Mouse (Mus musculus): ENCODE measurements around the gene Gm20388. TPM values are rescaled to one million over a fixed set of nuclear protein-coding genes. Genes with fewer than 3 reads are reported as not detected.

Gene Gm20388
- polyA plus RNA-seq, 1 experiment from 2014 or later = 5.3 TPM

DNA sequence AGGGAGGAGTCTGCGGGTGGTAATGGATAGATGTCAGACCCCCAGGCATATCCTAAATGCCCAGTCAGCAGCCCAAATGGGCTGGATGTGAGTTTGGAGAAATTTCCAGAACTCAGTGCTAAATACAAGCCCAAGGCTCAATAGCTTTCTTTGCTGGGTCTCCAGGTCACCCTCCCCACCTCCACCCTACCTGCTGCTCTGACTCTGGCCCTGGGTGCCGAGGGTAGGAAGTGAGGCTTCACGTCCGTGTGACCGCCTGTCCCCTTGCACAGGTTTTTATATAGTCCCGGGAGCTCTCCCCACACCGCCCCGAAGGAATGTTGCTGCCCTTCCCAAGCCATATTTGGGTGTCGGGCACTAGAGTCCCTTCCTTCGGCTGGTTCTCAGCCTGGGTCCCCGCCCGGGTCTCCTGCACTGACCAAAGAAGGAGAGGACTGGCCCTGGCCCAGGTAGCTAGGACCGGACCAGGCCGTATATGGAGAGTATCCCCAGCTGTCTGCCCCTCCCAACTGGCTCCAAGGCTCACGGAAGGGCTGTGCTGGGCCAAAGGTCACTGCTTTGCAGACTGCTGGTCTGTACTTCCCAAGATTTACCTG lies 3984.0 kb downstream of the Gm20388 start, which contains the start of gene Acta1:
TSS of gene Acta1 (minus strand) at position 250 of the 596 bp plus-strand sequence.
- Histone ChIP-seq H3K27ac (ENCODE audit: low read depth, low read length) (no peak within 1 kb of the TSS), H3K36me3 (ENCODE audit: control insufficient read depth, insufficient read depth, low read length) (peaks cover 2% of the 10 kb centered on the region; the same call in 1 of the 2 replicates), H3K4me3 (ENCODE audit: low read depth, low read length) (no peak within 1 kb of the TSS), H3K9ac (ENCODE audit: low read depth, low read length) (no peak within 1 kb of the TSS), H3K4me2 (no peak within 1 kb of the TSS), H3K4me1 (replicated peaks; ENCODE audit: control insufficient read depth, insufficient read depth, low read length) (no peaks in the 10 kb centered on the region), H3K9me3 (ENCODE audit: control insufficient read depth, low read length) (no peaks in the 10 kb centered on the region), H3K27me3 (replicated peaks; ENCODE audit: control insufficient read depth, insufficient read depth, low read length) (peaks cover 64% of the 10 kb centered on the region)
- ATAC-seq (replicated peaks; ENCODE audit: low FRiP score) = no peak
- WGBS = 26% methylated on average over 15 of the region's 15 CpGs
- DNase-seq (ENCODE audit: low spot score) = no peak

- ATAC-seq (replicated peaks; ENCODE audit: low FRiP score) = no peak
- peaks cover 2% of the 10 kb centered on the region; the same call in 1 of the 2 replicates for H3K36me3 ChIP-seq (ENCODE audit: control insufficient read depth, insufficient read depth, low read length)
- H3K4me3 ChIP-seq (ENCODE audit: low read depth, low read length) = no peak overlapping the region
- H3K4me2 ChIP-seq = no peak overlapping the region
- H3K27ac ChIP-seq (ENCODE audit: low read depth, low read length) = no peak overlapping the region
- 69% methylated on average over 4 of the region's 4 CpGs for WGBS
- no peak overlapping the region for H3K9ac ChIP-seq (ENCODE audit: low read depth, low read length)
- peaks cover 59% of the 10 kb centered on the region for H3K27me3 ChIP-seq (replicated peaks; ENCODE audit: control insufficient read depth, insufficient read depth, low read length)
- no peak for DNase-seq (ENCODE audit: low spot score)
- H3K9me3 ChIP-seq (ENCODE audit: control insufficient read depth, low read length) = no peaks in the 10 kb centered on the region
- no peaks in the 10 kb centered on the region for H3K4me1 ChIP-seq (replicated peaks; ENCODE audit: control insufficient read depth, insufficient read depth, low read length)
These were observed 3984.6 kb downstream of the Gm20388 start for GRCm38 (mm10) chr8:123895230-123895629.

DNA sequence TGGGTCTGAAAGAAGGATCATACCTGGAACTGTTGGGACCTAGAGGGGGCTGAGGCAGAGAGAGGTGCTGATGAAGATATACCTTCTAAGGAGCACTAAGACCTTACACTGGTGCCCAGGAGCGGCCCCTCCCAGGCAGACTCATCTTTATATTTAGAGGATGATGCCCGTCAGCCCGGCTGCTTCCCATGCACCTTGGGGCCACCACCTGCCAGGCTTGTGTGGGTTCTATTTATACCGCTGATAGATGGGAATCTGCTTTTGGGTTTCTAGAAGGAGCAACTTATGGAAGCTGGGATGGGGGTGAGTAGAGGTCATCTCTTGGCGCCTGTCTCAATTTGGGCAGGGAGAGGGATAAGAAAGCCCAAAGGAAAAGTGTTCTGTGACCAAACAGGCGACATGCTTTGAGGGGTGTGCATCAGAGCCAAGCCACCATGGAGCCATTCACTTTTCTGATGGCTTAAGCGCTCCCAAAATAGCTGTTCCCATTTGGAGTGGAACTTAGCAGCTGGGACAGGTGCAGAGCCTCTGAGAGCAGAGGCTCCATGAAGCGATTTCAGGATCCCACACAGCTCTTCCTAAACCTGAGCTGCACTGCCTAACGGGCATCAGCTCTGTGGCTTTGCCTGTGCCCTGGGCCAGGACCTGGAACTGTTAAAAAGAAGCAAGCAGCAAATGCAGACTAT lies 3985.2 kb downstream of the Gm20388 start:
- H3K4me1 ChIP-seq (replicated peaks; ENCODE audit: control insufficient read depth, insufficient read depth, low read length) = no peaks in the 10 kb centered on the region
- no peak overlapping the region for H3K4me3 ChIP-seq (ENCODE audit: low read depth, low read length)
- 67% methylated on average over 9 of the region's 9 CpGs for WGBS
- ATAC-seq (replicated peaks; ENCODE audit: low FRiP score) (no peak), DNase-seq (ENCODE audit: low spot score) (no peak)
- H3K27me3 ChIP-seq (replicated peaks; ENCODE audit: control insufficient read depth, insufficient read depth, low read length) = peaks cover 53% of the 10 kb centered on the region
- no peaks in the 10 kb centered on the region for H3K9me3 ChIP-seq (ENCODE audit: control insufficient read depth, low read length)
- H3K9ac ChIP-seq (ENCODE audit: low read depth, low read length) = no peak overlapping the region
- no peak overlapping the region for H3K27ac ChIP-seq (ENCODE audit: low read depth, low read length)
- peaks cover 2% of the 10 kb centered on the region; the same call in 1 of the 2 replicates for H3K36me3 ChIP-seq (ENCODE audit: control insufficient read depth, insufficient read depth, low read length)
- no peak overlapping the region for H3K4me2 ChIP-seq

- Histone ChIP-seq H3K27ac (ENCODE audit: low read depth, low read length) (no peak overlapping the region), H3K4me1 (replicated peaks; ENCODE audit: control insufficient read depth, insufficient read depth, low read length) (no peaks in the 10 kb centered on the region), H3K27me3 (replicated peaks; ENCODE audit: control insufficient read depth, insufficient read depth, low read length) (peaks cover 48% of the 10 kb centered on the region), H3K36me3 (ENCODE audit: control insufficient read depth, insufficient read depth, low read length) (peaks cover 2% of the 10 kb centered on the region; the same call in 1 of the 2 replicates), H3K4me2 (no peak overlapping the region), H3K4me3 (ENCODE audit: low read depth, low read length) (no peak overlapping the region), H3K9ac (ENCODE audit: low read depth, low read length) (no peak overlapping the region), H3K9me3 (ENCODE audit: control insufficient read depth, low read length) (no peaks in the 10 kb centered on the region)
- ATAC-seq (replicated peaks; ENCODE audit: low FRiP score) (no peak), DNase-seq (ENCODE audit: low spot score) (no peak)
- 51% methylated on average over 14 of the region's 14 CpGs for WGBS
These were observed 3985.7 kb downstream of the Gm20388 start for GRCm38 (mm10) chr8:123896366-123896761.

DNA sequence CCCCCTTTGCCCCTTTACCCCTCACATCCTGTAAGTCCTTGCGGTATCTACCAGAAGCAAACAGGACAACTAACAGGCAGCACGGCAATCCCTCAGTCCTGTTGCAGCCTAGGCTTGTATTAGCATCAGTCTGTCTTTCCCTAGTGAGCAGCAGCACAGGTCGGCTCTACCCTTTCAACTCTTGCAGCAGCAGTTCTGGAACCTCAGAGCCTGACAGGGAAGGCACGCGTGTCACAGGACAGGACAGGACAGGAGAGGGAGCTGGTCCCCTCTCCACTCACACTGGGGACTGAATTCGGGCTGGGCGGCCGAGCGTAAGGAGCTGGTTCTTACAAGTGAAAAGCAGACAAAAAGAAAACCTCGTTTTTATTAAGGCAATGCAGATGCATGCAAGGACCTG lies 3986.1 kb downstream of the Gm20388 start:
- no peak for ATAC-seq (replicated peaks; ENCODE audit: low FRiP score)
- no peak overlapping the region for H3K9ac ChIP-seq (ENCODE audit: low read depth, low read length)
- peaks cover 2% of the 10 kb centered on the region; the same call in 1 of the 2 replicates for H3K36me3 ChIP-seq (ENCODE audit: control insufficient read depth, insufficient read depth, low read length)
- H3K4me2 ChIP-seq = no peak overlapping the region
- H3K9me3 ChIP-seq (ENCODE audit: control insufficient read depth, low read length) = no peaks in the 10 kb centered on the region
- H3K27ac ChIP-seq (ENCODE audit: low read depth, low read length) = no peak overlapping the region
- 61% methylated on average over 10 of the region's 10 CpGs for WGBS
- H3K4me3 ChIP-seq (ENCODE audit: low read depth, low read length) = no peak overlapping the region
- DNase-seq (ENCODE audit: low spot score) = no peak
- peaks cover 44% of the 10 kb centered on the region for H3K27me3 ChIP-seq (replicated peaks; ENCODE audit: control insufficient read depth, insufficient read depth, low read length)
- H3K4me1 ChIP-seq (replicated peaks; ENCODE audit: control insufficient read depth, insufficient read depth, low read length) = no peaks in the 10 kb centered on the region

- Histone ChIP-seq H3K27ac (ENCODE audit: low read depth, low read length) (no peak overlapping the region), H3K9me3 (ENCODE audit: control insufficient read depth, low read length) (no peaks in the 10 kb centered on the region), H3K9ac (ENCODE audit: low read depth, low read length) (no peak overlapping the region), H3K4me2 (no peak overlapping the region), H3K36me3 (ENCODE audit: control insufficient read depth, insufficient read depth, low read length) (peaks cover 13% of the 10 kb centered on the region), H3K27me3 (replicated peaks; ENCODE audit: control insufficient read depth, insufficient read depth, low read length) (peaks cover 26% of the 10 kb centered on the region), H3K4me1 (replicated peaks; ENCODE audit: control insufficient read depth, insufficient read depth, low read length) (no peaks in the 10 kb centered on the region), H3K4me3 (ENCODE audit: low read depth, low read length) (no peak overlapping the region)
- ATAC-seq (replicated peaks; ENCODE audit: low FRiP score) (no peak), DNase-seq (ENCODE audit: low spot score) (no peak)
- WGBS = 82% methylated on average over 5 of the region's 5 CpGs
These were observed 3987.9 kb downstream of the Gm20388 start for GRCm38 (mm10) chr8:123898576-123898975.

DNA sequence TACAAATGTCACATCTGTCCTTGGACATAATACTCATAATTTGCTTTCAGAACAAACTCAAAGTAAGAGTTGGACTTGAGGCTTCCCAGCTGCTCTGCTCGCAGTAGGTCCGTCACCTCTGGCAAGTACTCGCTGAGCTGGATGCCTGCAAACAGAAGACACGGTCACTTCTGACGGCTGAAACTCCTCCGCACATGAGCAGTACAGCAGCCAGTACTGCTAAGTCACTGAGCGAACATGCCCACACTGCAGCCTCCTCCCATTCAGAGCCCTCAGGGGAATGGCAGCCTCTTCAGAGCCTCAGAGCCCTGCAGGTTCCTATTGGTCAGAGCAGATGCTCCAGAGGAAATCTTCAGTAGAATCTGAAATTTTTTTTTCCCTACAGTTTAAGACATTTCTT lies 3988.7 kb downstream of the Gm20388 start:
- no peak for DNase-seq (ENCODE audit: low spot score)
- peaks cover 18% of the 10 kb centered on the region for H3K27me3 ChIP-seq (replicated peaks; ENCODE audit: control insufficient read depth, insufficient read depth, low read length)
- no peaks in the 10 kb centered on the region for H3K9me3 ChIP-seq (ENCODE audit: control insufficient read depth, low read length)
- H3K4me2 ChIP-seq = no peak overlapping the region
- WGBS = 91% methylated on average over 7 of the region's 7 CpGs
- H3K4me3 ChIP-seq (ENCODE audit: low read depth, low read length) = no peak overlapping the region
- ATAC-seq (replicated peaks; ENCODE audit: low FRiP score) = no peak
- no peak overlapping the region for H3K9ac ChIP-seq (ENCODE audit: low read depth, low read length)
- H3K27ac ChIP-seq (ENCODE audit: low read depth, low read length) = no peak overlapping the region
- no peaks in the 10 kb centered on the region for H3K4me1 ChIP-seq (replicated peaks; ENCODE audit: control insufficient read depth, insufficient read depth, low read length)
- H3K36me3 ChIP-seq (ENCODE audit: control insufficient read depth, insufficient read depth, low read length) = peaks cover 21% of the 10 kb centered on the region

DNA sequence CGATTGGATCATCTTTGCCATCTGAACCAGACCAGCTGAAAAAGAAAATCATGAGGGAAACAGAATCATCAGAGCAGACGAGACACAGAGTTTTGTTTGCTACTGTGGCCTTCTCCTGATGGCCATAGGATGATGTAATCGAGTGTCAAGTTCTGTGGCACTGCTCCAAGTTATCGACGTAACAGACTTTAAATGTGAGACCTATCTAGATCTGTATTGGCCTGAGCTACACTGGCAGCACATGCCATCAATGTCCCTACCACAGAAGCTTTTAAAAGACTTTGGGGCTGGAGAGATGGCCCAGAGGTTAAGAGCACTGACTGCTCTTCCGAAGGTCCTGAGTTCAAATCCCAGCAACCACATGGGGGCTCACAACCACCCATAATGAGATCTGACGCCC lies 3992.0 kb downstream of the Gm20388 start:
- Histone ChIP-seq H3K27ac (ENCODE audit: low read depth, low read length) (no peak overlapping the region), H3K27me3 (replicated peaks; ENCODE audit: control insufficient read depth, insufficient read depth, low read length) (no peaks in the 10 kb centered on the region), H3K4me3 (ENCODE audit: low read depth, low read length) (no peak overlapping the region), H3K9ac (ENCODE audit: low read depth, low read length) (no peak overlapping the region), H3K4me2 (no peak overlapping the region), H3K36me3 (ENCODE audit: control insufficient read depth, insufficient read depth, low read length) (peaks cover 41% of the 10 kb centered on the region), H3K9me3 (ENCODE audit: control insufficient read depth, low read length) (no peaks in the 10 kb centered on the region), H3K4me1 (replicated peaks; ENCODE audit: control insufficient read depth, insufficient read depth, low read length) (no peaks in the 10 kb centered on the region)
- ATAC-seq (replicated peaks; ENCODE audit: low FRiP score) (no peak), DNase-seq (ENCODE audit: low spot score) (no peak)
- 89% methylated on average over 7 of the region's 7 CpGs for WGBS

DNA sequence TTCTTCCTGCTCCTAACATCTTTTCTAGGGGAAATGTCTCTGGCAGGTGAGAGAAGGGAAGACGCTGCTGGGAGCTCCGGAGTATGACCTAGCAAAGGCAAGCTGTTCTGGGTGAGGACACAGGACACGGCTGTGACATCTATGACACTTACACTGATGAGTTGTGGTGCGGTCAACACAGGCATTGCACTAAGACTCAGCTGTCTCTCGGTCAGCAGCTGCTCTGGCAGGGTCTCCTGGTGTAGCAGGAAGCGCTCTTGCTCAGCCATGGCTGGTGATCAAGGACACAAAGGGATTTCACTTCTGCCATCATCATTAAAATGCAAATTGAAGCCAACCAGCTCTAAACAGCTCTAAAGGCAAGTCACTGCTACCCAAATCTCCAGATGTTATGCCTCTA lies 3997.0 kb downstream of the Gm20388 start:
- Histone ChIP-seq H3K27ac (ENCODE audit: low read depth, low read length) (no peak overlapping the region), H3K27me3 (replicated peaks; ENCODE audit: control insufficient read depth, insufficient read depth, low read length) (no peaks in the 10 kb centered on the region), H3K4me2 (no peak overlapping the region), H3K9me3 (ENCODE audit: control insufficient read depth, low read length) (no peaks in the 10 kb centered on the region), H3K4me1 (replicated peaks; ENCODE audit: control insufficient read depth, insufficient read depth, low read length) (no peaks in the 10 kb centered on the region), H3K36me3 (ENCODE audit: control insufficient read depth, insufficient read depth, low read length) (peaks cover 58% of the 10 kb centered on the region), H3K9ac (ENCODE audit: low read depth, low read length) (no peak overlapping the region), H3K4me3 (ENCODE audit: low read depth, low read length) (no peak overlapping the region)
- no peak for DNase-seq (ENCODE audit: low spot score)
- ATAC-seq (replicated peaks; ENCODE audit: low FRiP score) = no peak
- 93% methylated on average over 6 of the region's 6 CpGs for WGBS
